Mouse (Mus musculus): ENCODE measurements around the gene Slpi.

- TF ChIP-seq CTCF (IDR thresholded peaks at IDR 0.05; ENCODE audit: low read depth, low read length) (no peak), POLR2A (IDR thresholded peaks at IDR 0.05; ENCODE audit: insufficient read depth, low read length) (no peak), EP300 (IDR thresholded peaks at IDR 0.05; ENCODE audit: insufficient read depth, low read depth, low read length) (0 out of 2 replicates have a peak, but pooled peaks have one; percentile 63)
These were observed 44.5 kb upstream of the Slpi start for GRCm38 (mm10) chr2:164433278-164433895.
